Mouse (Mus musculus) mouse trophoblast stem cell (cell line): ENCODE results near the gene Stxbp6.
"Not testable (repeated sequence)": the region's sequence is repeated elsewhere in the genome, so short reads cannot be mapped to it uniquely, and the experiment has no call there.

Experiments used
- in situ Hi-C, 2 experiments: fragments of 300-500 bp; cut with MseI, MboI; formaldehyde crosslinking; loops; 2 replicates in 1 of 2; 3 replicates in 1 of 2; pipeline ENCODE4 v1.15.1; 2025

The Stxbp6 gene

GRCm38 (mm10) chr12:45074611-45075342 is at the start of gene Stxbp6:
TSS of gene Stxbp6 (minus strand) at chr12:45074709.
- in situ Hi-C loops = no loop called here

- in situ Hi-C loops = not testable (repeated sequence)
Observed at GRCm38 (mm10) chr12:45102954-45103353, 28.4 kb upstream of the Stxbp6 start.

GRCm38 (mm10) chr12:45093732-45094131 is 19.2 kb upstream of the Stxbp6 start:
- in situ Hi-C loops = no loop called here

GRCm38 (mm10) chr12:45092444-45092843 is 17.9 kb upstream of the Stxbp6 start:
- in situ Hi-C loops = no loop called here

- in situ Hi-C loops = no loop called here
Observed at GRCm38 (mm10) chr12:45083145-45083475, 8.6 kb upstream of the Stxbp6 start.

- in situ Hi-C loops = no loop called here
Observed at GRCm38 (mm10) chr12:45082379-45083144, 8.1 kb upstream of the Stxbp6 start.

GRCm38 (mm10) chr12:45081617-45082016 is 7.1 kb upstream of the Stxbp6 start:
- in situ Hi-C loops = no loop called here

GRCm38 (mm10) chr12:45080753-45081122 is 6.2 kb upstream of the Stxbp6 start:
- in situ Hi-C loops = no loop called here

- in situ Hi-C loops = no loop called here
Observed at GRCm38 (mm10) chr12:45080036-45080752, 5.7 kb upstream of the Stxbp6 start.

GRCm38 (mm10) chr12:45075631-45076030 is 1.1 kb upstream of the Stxbp6 start:
- in situ Hi-C loops = no loop called here

- in situ Hi-C loops = no loop called here
Observed at GRCm38 (mm10) chr12:45074042-45074601, 387 bp downstream of the Stxbp6 start.

GRCm38 (mm10) chr12:45073331-45074041 is 1.0 kb downstream of the Stxbp6 start:
- in situ Hi-C loops = no loop called here

- in situ Hi-C loops = no loop called here
Observed at GRCm38 (mm10) chr12:45072185-45072584, 2.3 kb downstream of the Stxbp6 start.

- in situ Hi-C loops = no loop called here
Observed at GRCm38 (mm10) chr12:45070186-45070585, 4.3 kb downstream of the Stxbp6 start.

GRCm38 (mm10) chr12:45068145-45068754 is 6.3 kb downstream of the Stxbp6 start:
- in situ Hi-C loops = no loop called here

- in situ Hi-C loops = no loop called here
Observed at GRCm38 (mm10) chr12:45067686-45068085, 6.8 kb downstream of the Stxbp6 start.

- in situ Hi-C loops = no loop called here
Observed at GRCm38 (mm10) chr12:45067047-45067685, 7.3 kb downstream of the Stxbp6 start.

- in situ Hi-C loops = no loop called here
Observed at GRCm38 (mm10) chr12:45063606-45064005, 10.9 kb downstream of the Stxbp6 start.

- in situ Hi-C loops = no loop called here
Observed at GRCm38 (mm10) chr12:45061336-45061735, 13.2 kb downstream of the Stxbp6 start.

- in situ Hi-C loops = no loop called here
Observed at GRCm38 (mm10) chr12:45060804-45061203, 13.7 kb downstream of the Stxbp6 start.

GRCm38 (mm10) chr12:45058007-45058406 is 16.5 kb downstream of the Stxbp6 start:
- in situ Hi-C loops = no loop called here
